Mouse (Mus musculus) CD8-positive naive resting alpha-beta T cell, adult 2 months (primary cell): ENCODE results near the gene F12.
A peak's percentile ranks its signal among the peaks of the same experiment; 100 is the strongest.

Experiments used
- DNase-seq, 2 experiments: peaks; one replicate each; pipeline ENCODE4 v3.0.0; 2022; ENCODE audit warnings: low read depth in 2 of 2, low spot score in 2 of 2

F12 gene

DNA sequence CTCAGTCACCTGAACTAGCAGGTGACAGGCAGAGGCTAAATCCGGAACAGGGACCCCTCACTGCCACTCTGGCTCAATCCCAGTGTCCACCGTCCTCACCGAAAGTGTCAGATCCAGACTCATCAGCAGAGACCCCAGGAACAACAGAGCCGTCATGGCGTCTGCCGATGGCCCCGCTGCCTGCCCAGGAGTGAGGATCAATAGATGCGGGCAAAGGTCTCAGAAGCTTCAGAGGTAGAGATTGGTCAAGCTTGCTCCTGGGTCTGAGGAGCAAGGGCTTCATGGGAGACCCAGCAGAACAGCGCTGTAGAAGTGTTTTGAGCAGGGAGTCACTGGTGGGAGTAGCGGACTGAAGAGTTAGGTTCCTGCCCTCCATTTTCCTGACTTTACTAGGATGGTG is at the start of gene F12:
F12 (minus strand) TSS at position 181 of the 400 bp plus-strand sequence.
- no peak for DNase-seq

- no peak for DNase-seq
Measured at GRCm38 (mm10) chr13:55476256-55476655, 49.7 kb upstream of the F12 start.

DNA sequence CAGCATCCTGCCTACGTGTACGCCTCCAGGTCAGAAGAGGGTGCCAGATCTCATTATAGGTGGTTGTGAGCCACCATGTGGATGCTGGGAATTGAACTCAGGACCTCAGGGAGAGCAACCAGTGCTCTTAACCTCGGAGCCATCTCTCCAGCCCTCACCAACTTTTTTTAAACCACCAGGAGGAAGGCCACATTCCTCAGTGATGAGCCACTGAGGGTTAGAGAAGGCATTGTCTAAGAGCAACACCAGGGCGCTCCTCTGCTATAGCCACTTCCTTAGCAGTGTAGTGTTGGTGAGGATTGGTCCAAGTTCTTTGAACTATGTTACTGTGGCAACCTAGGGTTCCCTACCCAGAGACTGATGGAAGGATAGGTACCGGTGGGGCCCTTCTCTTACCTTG is 49.2 kb upstream of the F12 start:
- no peak for DNase-seq

GRCm38 (mm10) chr13:55474621-55475069 is 48.1 kb upstream of the F12 start:
- no peak for DNase-seq

GRCm38 (mm10) chr13:55473961-55474360 is 47.4 kb upstream of the F12 start:
- DNase-seq: no peak

DNA sequence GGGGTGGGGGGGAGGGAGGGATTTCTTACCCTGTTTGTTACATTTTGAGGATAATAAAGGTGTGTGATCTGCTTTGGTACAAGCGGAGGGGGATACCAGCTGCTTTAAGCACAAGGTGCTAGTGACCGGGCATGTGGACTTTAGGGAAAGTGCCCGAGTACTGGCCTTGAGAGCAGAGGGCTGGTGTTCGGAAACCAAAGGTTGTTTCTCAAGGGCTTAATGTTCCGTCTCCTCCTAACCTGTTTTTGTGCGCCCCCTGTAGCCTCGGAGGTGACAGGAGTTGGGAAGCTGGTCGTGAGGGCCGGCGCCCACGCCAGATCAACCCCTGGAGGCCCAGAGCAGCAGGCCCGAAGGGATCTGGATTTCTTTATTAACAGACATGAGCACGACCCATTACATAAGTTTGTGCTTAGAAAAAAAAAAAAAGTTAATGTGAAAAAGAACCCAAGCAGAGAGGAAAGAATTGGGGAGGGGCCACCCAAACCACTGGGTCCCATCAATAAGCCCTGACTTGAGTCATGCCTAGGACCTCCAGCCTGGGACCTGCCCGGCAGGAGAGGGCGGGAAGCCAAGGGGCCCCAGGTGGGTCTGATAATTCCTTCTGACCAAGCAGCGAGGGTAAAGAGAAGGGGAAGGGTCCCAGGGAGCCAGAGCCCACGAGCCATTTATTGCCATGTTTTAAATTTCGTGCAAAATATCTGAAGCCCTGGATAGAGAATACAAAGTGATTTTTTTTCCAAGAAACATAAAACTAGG is 46.7 kb upstream of the F12 start:
- DNase-seq: peak in 1 of 2 experiments; percentile 37

GRCm38 (mm10) chr13:55472132-55473022 is 45.8 kb upstream of the F12 start:
- peak; percentile 33 to 48 for DNase-seq

GRCm38 (mm10) chr13:55471819-55472131 is 45.2 kb upstream of the F12 start:
- DNase-seq: peak in 1 of 2 experiments; percentile 42

- peak; percentile 89 to 90 for DNase-seq
Measured at GRCm38 (mm10) chr13:55471156-55471818, 44.7 kb upstream of the F12 start.

DNA sequence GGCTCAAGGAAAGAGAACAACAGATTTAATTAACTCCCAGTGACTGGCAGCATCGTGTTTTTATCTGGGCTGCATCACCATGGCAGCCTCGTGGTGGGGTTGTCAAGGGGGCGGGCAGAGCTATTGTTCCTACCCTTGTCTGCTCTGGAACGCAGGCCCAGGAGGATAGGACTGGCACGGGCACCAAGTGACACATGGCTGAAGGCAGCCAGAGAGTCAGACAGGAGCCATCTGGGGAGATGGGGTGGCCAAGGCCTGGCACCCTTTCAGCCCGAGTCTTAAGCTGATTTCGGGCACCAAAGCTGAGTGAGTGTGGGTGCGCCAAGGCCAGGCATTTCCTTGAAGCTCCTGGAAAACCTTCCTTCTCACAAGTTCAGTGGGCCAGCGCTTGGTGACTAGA is 43.8 kb upstream of the F12 start:
- no peak for DNase-seq

DNA sequence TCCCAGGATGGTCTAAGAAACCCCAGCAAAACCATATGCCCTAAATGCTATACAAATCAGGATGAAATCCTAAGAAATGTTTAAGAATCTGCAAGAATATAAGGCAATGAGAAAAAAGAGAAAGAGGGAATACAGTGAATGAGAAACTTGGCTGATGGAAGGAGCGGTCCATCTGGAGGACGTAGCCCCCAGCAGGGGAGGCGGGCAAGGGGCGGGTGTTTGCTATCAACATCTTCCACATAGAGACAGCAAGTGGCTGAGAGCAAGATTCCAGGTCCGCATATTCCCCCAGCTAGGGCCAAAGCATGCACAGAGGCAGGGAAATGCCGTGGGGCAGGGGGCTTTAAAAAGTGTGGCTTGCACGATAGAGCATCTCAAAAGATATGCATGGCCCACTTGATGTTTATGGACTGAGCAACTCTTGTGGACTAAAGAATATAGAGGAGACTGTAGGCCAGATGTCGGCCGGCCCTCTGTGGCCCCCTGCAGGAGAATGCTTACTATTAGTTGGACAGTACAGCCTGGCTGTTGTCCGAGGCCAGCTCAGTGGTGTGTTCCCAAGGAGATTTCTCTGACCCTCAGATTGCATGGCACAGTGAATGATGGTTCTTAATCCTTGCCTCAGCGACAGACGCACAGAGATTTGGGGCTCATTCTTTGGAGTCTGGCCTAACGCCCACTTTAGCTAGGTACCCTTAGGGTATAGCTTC is 42.4 kb upstream of the F12 start:
- DNase-seq: no peak

GRCm38 (mm10) chr13:55465830-55466440 is 39.3 kb upstream of the F12 start:
- no peak for DNase-seq

DNA sequence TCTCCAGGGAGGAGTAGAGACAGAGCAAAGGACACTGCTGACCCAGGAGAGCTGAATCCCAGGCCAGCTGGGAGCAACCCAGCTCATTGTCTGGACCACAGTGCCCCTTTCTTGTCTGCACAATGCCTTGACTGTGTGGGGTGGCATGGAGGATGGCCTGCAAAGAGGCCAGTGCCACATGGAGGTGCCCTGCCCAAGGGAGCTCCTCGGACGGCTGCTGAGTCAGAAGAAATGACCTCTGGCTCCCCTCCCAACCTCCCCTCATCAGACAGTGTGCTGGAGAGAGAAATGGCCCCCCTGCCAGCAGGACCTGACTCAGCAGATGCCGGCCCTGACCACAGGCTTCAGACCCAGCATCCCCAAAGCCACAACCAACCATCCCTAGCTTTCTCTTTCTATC is 38.6 kb upstream of the F12 start:
- no peak for DNase-seq

DNA sequence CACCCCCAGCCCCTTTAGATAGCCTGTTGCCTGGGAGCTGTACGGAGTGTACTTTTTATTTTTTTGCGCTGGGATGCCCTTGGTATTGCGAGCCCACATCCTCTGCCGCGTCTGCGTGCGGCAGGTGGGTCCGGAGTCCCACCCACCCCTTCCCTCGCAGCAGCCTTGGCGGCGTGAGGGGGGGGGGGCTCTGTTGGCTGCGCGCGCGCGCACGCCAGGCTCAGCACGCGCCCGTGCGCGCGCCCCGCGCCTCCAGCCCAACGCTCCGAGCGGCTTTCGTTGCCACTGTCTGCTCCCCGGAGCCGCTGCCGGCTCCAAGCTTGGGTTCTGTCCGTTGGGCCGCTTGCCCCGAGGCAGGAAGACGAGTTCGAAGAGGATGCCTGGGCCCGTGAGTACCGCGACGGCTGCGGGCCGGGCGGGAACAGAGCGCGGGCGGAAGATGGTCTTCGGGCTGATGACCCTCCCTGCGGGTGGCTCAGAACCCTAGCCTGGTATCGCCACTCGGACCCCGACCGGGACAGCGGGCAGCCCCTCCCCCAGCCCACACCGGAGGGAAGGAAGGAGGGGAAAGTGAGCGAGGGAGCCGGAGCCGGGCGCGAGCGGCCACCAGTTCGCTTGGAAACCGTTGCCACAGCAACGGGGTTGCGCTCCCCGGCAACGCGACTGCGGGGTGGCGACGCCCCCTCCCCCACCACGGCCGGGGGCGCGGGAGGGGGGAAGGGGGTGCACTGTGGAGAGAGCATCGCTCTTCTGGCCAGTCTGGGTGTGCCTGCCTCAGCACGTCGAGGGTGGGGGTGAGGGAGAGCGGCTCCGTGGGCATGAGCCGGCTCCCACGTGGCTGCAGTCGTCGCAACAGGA is 37.7 kb upstream of the F12 start, which contains the start of gene Prr7:
Prr7 (plus strand) TSS at position 241 of the 858 bp plus-strand sequence.
- DNase-seq: peak; percentile 56 to 61

GRCm38 (mm10) chr13:55463399-55464026 is 36.9 kb upstream of the F12 start:
- DNase-seq: peak in 1 of 2 experiments; percentile 61

- no peak for DNase-seq
Measured at GRCm38 (mm10) chr13:55462965-55463364, 36.4 kb upstream of the F12 start.

DNA sequence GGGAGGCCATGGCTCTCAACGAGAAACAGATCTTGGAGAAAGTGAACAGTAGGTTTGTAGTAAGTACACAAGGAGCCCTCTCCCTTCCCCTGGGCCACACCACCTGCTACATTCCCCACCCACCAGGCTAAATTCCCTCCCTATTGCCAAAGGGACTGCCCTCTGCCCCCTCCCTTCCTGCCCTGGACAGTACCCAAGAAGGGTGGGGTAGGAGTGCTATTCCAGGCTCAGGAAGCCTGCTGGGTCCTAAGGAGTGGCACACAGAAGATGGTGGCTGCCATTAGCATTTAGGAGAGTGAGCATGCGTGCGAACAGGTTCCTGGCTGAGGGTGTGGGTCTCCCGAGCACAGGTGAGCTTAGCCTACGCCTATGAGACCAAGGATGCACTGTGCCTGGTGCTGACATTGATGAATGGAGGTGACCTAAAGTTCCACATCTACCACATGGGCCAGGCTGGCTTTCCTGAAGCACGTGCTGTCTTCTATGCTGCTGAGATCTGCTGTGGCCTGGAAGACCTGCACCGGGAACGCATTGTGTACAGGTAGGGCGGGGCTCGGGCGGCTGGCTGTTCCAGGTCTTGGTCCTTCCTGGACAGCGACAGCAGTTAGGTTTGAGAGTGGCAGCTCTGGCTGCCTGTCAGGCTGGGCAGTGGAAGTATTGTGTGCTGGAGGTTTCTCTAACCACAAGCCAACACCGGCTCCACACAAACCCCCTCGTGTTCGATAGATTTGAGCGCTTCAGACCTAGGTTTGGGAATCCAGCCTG is 25.4 kb upstream of the F12 start:
- no peak for DNase-seq

DNA sequence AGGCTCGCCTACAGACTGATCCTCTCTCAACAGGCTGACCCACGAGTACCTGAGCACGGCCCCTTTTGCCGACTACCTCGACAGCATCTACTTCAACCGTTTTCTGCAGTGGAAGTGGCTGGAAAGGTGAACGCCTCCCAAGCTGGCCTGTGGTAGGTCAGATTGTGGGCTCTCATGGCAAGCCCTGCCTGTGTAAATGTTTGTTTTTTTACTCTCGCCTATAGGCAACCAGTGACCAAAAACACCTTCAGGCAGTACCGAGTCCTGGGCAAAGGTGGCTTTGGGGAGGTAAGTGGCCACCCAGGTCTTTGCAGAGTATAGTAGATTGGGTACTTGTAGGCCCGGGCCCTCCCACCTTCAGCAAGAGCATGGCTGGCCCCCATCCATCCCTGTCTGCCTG is 24.7 kb upstream of the F12 start:
- DNase-seq: no peak
